Mouse (Mus musculus): ENCODE data around the gene Olfr630. TPM values are rescaled to one million over a fixed set of nuclear protein-coding genes. Genes with fewer than 3 reads are reported as not detected.
"Not testable (repeated sequence)": the region's sequence is repeated elsewhere in the genome, so short reads cannot be mapped to it uniquely, and the experiment has no call there.

Gene Olfr630
- polyA plus RNA-seq (2012): not detected in 2 replicates

DNA sequence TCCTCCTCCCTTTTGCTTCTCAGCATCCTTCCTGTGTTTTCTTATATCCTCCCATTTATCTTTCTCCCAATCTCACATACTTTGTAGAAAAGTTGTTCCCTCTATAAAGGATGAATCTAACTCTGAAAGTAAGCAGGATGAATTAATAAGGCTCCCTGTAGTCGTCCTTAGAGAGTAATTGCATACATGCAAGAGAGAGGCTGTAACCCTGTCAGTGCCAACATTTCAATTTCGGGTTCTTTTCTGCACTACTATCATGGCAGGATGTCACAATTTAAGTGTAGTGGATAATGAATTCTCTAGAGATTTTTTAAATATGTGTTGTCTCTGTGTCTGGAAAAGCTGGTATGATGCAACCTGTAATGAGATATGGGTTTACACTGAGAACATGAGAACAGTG lies at the start of gene Olfr630:
TSS of gene Olfr630 (minus strand) at position 101 of the 400 bp plus-strand sequence.
- no peak within 1 kb of the TSS for H3K4me3 ChIP-seq (replicated peaks)
- H3K36me3 ChIP-seq (ENCODE audit: control insufficient read depth): no peaks in the 10 kb centered on the region
- TF ChIP-seq GATA1 (IDR thresholded peaks at IDR 0.05; ENCODE audit: low read length) (no peak), TAL1 (IDR thresholded peaks at IDR 0.05; ENCODE audit: low read length) (no peak)
- no peaks in the 10 kb centered on the region for H3K4me1 ChIP-seq (ENCODE audit: control insufficient read depth)
- no peaks in the 10 kb centered on the region for H3K27me3 ChIP-seq (ENCODE audit: control insufficient read depth)
- no peaks in the 10 kb centered on the region for H3K9me3 ChIP-seq (ENCODE audit: control insufficient read depth, low read length)

GRCm38 (mm10) chr7:103806856-103807255 lies 49.7 kb upstream of the Olfr630 start:
- TF ChIP-seq TAL1 (IDR thresholded peaks at IDR 0.05; ENCODE audit: low read length): no peak
- TF ChIP-seq GATA1 (IDR thresholded peaks at IDR 0.05; ENCODE audit: low read length): no peak
- peaks cover 23% of the 10 kb centered on the region for H3K36me3 ChIP-seq (ENCODE audit: control insufficient read depth)
- no peaks in the 10 kb centered on the region for H3K27me3 ChIP-seq (ENCODE audit: control insufficient read depth)
- no peaks in the 10 kb centered on the region for H3K9me3 ChIP-seq (ENCODE audit: control insufficient read depth, low read length)
- no peak overlapping the region for H3K4me3 ChIP-seq (replicated peaks)
- H3K4me1 ChIP-seq (ENCODE audit: control insufficient read depth): peaks cover 48% of the 10 kb centered on the region

DNA sequence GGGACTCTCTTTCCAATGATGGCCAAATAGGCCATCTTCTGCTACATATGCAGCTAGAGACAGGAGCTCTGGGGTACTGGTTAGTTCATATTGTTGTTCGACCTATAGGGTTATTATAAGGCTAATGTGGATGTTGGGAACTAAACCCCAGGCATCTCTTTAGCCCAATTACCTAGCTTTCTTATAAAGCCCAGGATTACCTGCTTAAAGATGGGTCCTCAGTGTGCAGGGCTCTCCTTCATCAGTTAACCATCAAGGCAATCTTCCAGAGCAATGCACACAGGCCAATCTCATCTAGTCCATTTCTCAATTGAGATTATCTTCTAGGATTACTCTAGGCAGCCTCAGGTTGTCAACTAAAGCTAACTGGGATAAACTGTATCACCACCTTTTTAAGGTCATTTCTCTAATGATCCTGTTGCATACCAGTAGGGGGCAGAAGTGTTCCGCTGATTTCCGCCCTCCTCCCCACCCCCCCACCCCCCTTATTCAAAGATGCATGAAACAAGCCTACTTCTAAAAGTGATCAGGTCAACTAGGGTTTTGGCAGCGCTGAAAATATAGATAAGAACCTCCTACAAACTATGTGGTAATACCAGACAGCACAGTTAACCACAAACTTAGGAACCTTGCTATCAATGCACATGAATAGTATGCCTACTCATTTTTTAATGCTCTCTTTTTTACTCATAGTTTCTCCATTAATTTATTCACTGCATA lies 35.7 kb upstream of the Olfr630 start:
- Histone ChIP-seq H3K4me3 (replicated peaks) (no peak overlapping the region), H3K36me3 (ENCODE audit: control insufficient read depth) (no peaks in the 10 kb centered on the region; the same call in 1 of the 2 replicates), H3K27me3 (ENCODE audit: control insufficient read depth) (no peaks in the 10 kb centered on the region; the same call in 1 of the 2 replicates), H3K4me1 (ENCODE audit: control insufficient read depth) (peaks cover 16% of the 10 kb centered on the region), H3K9me3 (ENCODE audit: control insufficient read depth, low read length) (no peaks in the 10 kb centered on the region)
- TF ChIP-seq GATA1 (IDR thresholded peaks at IDR 0.05; ENCODE audit: low read length) (no peak), TAL1 (IDR thresholded peaks at IDR 0.05; ENCODE audit: low read length) (no peak)

- no peaks in the 10 kb centered on the region; the same call in 1 of the 2 replicates for H3K36me3 ChIP-seq (ENCODE audit: control insufficient read depth)
- peaks cover 16% of the 10 kb centered on the region for H3K4me1 ChIP-seq (ENCODE audit: control insufficient read depth)
- TF ChIP-seq TAL1 (IDR thresholded peaks at IDR 0.05; ENCODE audit: low read length) (no peak), GATA1 (IDR thresholded peaks at IDR 0.05; ENCODE audit: low read length) (no peak)
- no peak within 1 kb of the TSS for H3K4me3 ChIP-seq (replicated peaks)
- H3K27me3 ChIP-seq (ENCODE audit: control insufficient read depth): peaks cover 2% of the 10 kb centered on the region; the same call in 1 of the 2 replicates
- H3K9me3 ChIP-seq (ENCODE audit: control insufficient read depth, low read length): no peaks in the 10 kb centered on the region
Observed at GRCm38 (mm10) chr7:103791721-103792120, 34.6 kb upstream of the Olfr630 start, which contains the start of gene Olfr67. Gene Olfr67 (minus strand): TSS chr7:103791821.

DNA sequence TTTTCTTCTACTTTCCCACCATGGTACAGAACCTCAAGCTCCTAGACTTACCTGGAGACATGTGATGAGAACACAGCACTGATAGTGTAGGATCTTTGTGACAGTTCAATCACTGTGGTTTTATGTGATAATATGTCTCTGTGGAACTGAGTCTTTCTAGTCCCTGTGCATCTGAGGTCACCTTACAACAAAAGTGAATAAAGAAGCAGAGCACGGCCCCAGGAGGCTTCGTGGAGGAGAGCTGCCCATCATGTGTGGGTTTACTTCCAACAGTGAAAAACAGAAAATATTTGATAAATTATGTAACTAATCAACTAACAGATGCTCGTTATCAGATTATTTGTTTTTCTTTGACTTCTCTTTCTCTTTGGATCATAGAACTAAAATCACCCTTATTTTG lies 22.5 kb upstream of the Olfr630 start, which contains the start of gene Olfr68:
TSS of gene Olfr68 (minus strand) at position 101 of the 400 bp plus-strand sequence.
- H3K4me1 ChIP-seq (ENCODE audit: control insufficient read depth): peaks cover 2% of the 10 kb centered on the region
- no peak for TF ChIP-seq GATA1 (IDR thresholded peaks at IDR 0.05; ENCODE audit: low read length)
- no peaks in the 10 kb centered on the region for H3K9me3 ChIP-seq (ENCODE audit: control insufficient read depth, low read length)
- H3K4me3 ChIP-seq (replicated peaks): no peak within 1 kb of the TSS
- no peaks in the 10 kb centered on the region for H3K36me3 ChIP-seq (ENCODE audit: control insufficient read depth)
- no peaks in the 10 kb centered on the region; the same call in 1 of the 2 replicates for H3K27me3 ChIP-seq (ENCODE audit: control insufficient read depth)

DNA sequence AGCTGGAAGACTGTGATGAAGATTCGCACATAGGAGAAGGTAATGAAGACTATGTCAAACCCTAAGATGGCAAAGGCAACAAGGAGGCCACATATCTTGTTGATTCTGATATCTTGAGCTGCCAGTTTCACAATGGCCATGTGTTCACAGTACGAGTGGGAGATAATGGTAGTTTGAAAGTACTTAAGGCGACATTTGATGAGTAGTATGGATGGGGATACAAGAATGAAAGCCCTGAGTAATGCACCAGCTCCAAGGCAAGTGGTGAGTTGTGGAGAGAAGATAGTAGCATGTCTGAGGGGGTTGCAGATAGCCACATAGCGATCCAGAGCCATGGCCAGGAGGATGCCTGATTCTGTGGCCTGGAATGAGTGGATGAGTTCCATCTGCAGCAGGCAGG lies 20.5 kb upstream of the Olfr630 start:
- H3K27me3 ChIP-seq (ENCODE audit: control insufficient read depth); H3K36me3 ChIP-seq (ENCODE audit: control insufficient read depth); H3K4me1 ChIP-seq (ENCODE audit: control insufficient read depth); H3K9me3 ChIP-seq (ENCODE audit: control insufficient read depth, low read length); H3K4me3 ChIP-seq (replicated peaks): not testable (repeated sequence)

- Histone ChIP-seq H3K4me3 (replicated peaks) (no peak within 1 kb of the TSS), H3K9me3 (ENCODE audit: control insufficient read depth, low read length) (no peaks in the 10 kb centered on the region), H3K4me1 (ENCODE audit: control insufficient read depth) (peaks cover 2% of the 10 kb centered on the region; the same call in 1 of the 2 replicates), H3K36me3 (ENCODE audit: control insufficient read depth) (no peaks in the 10 kb centered on the region), H3K27me3 (ENCODE audit: control insufficient read depth) (no peaks in the 10 kb centered on the region; the same call in 1 of the 2 replicates)
- TF ChIP-seq TAL1 (IDR thresholded peaks at IDR 0.05; ENCODE audit: low read length) (no peak), GATA1 (IDR thresholded peaks at IDR 0.05; ENCODE audit: low read length) (no peak)
Observed at GRCm38 (mm10) chr7:103771494-103771893, 14.4 kb upstream of the Olfr630 start, which contains the start of gene Olfr69. Gene Olfr69 (minus strand): TSS chr7:103771594.

DNA sequence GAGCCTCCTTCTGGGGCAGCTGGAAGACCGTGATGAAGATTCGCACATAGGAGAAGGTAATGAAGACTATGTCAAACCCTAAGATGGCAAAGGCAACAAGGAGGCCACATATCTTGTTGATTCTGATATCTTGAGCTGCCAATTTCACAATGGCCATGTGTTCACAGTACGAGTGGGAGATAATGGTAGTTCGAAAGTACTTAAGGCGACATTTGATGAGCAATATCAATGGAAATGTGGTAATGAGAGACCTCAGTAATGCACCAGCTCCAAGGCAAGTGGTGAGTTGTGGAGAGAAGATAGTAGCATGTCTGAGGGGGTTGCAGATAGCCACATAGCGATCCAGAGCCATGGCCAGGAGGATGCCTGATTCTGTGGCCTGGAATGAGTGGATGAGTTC lies 10.6 kb upstream of the Olfr630 start:
- H3K27me3 ChIP-seq (ENCODE audit: control insufficient read depth): not testable (repeated sequence)

GRCm38 (mm10) chr7:103762212-103762611 lies 5.1 kb upstream of the Olfr630 start:
- not testable (repeated sequence) for H3K9me3 ChIP-seq (ENCODE audit: control insufficient read depth, low read length); H3K4me1 ChIP-seq (ENCODE audit: control insufficient read depth); H3K36me3 ChIP-seq (ENCODE audit: control insufficient read depth); H3K4me3 ChIP-seq (replicated peaks); H3K27me3 ChIP-seq (ENCODE audit: control insufficient read depth)

More for the DNA sequence above, 10.6 kb upstream of the Olfr630 start:
- H3K36me3 ChIP-seq (ENCODE audit: control insufficient read depth); H3K4me1 ChIP-seq (ENCODE audit: control insufficient read depth); H3K4me3 ChIP-seq (replicated peaks); H3K9me3 ChIP-seq (ENCODE audit: control insufficient read depth, low read length): not testable (repeated sequence)

DNA sequence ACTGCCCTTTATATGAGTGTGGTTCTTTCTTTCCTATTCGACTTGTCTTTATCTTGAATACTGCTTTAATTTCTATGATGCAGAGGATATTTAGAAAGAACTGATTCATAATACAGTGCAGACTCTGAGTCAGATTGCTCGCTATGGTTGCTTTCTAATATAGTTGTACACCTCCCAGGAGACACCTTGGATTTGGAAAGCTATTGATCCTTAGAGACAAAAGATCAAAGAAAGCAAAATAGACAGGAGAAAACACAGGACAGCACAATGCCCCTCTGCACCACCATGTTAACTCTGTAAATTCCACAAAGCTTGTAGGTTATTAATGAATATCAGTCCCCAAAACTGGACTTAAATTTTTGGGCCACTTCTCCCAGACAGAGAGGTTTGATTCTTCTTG lies 12.3 kb downstream of the Olfr630 start, which contains the start of gene Olfr629:
TSS of gene Olfr629 (minus strand) at position 101 of the 400 bp plus-strand sequence.
- Histone ChIP-seq H3K4me3 (replicated peaks) (no peak within 1 kb of the TSS), H3K27me3 (ENCODE audit: control insufficient read depth) (no peaks in the 10 kb centered on the region), H3K4me1 (ENCODE audit: control insufficient read depth) (no peaks in the 10 kb centered on the region), H3K9me3 (ENCODE audit: control insufficient read depth, low read length) (no peaks in the 10 kb centered on the region), H3K36me3 (ENCODE audit: control insufficient read depth) (no peaks in the 10 kb centered on the region)
- TF ChIP-seq TAL1 (IDR thresholded peaks at IDR 0.05; ENCODE audit: low read length) (no peak), GATA1 (IDR thresholded peaks at IDR 0.05; ENCODE audit: low read length) (no peak)
